Mouse (Mus musculus) layer of hippocampus, postnatal 25 days (tissue): ENCODE measurements at regions not wholly inside any gene's neighbourhood (a gene's known extent, or its start where the extent isn't known, plus 50 kb on each side); places are given as distances from the start of the nearest gene placed in this dataset.

Experiments
- DNase-seq, 2 experiments: peaks; one replicate each; pipeline ENCODE4 v3.0.0; 2022; ENCODE audit warnings: mixed read lengths in 2 of 2, low spot score in 1 of 2; ENCODE audit errors: extremely low spot score in 1 of 2

- no peak for DNase-seq
Measured at GRCm38 (mm10) chr10:37338073-37338912, 199.6 kb upstream of the Marcks start.

- no peak for DNase-seq
Measured at GRCm38 (mm10) chr10:37337172-37337620, 198.5 kb upstream of the Marcks start.

GRCm38 (mm10) chr10:37335148-37335547 lies 196.4 kb upstream of the Marcks start:
- no peak for DNase-seq

GRCm38 (mm10) chr10:37326168-37326534 lies 187.4 kb upstream of the Marcks start:
- no peak for DNase-seq

GRCm38 (mm10) chr10:37325514-37326167 lies 186.9 kb upstream of the Marcks start:
- no peak for DNase-seq

GRCm38 (mm10) chr10:37323689-37324088 lies 185.0 kb upstream of the Marcks start:
- DNase-seq, result no peak

- no peak for DNase-seq
Measured at GRCm38 (mm10) chr10:37322809-37323208, 184.1 kb upstream of the Marcks start.

GRCm38 (mm10) chr10:37322310-37322709 lies 183.6 kb upstream of the Marcks start:
- DNase-seq, result no peak

GRCm38 (mm10) chr10:37321171-37321570 lies 182.5 kb upstream of the Marcks start:
- DNase-seq, result no peak

GRCm38 (mm10) chr10:37319746-37320430 lies 181.2 kb upstream of the Marcks start:
- no peak for DNase-seq

- DNase-seq, result no peak
Measured at GRCm38 (mm10) chr10:37316701-37317100, 178.0 kb upstream of the Marcks start.

- DNase-seq, result no peak
Measured at GRCm38 (mm10) chr10:37315804-37316203, 177.1 kb upstream of the Marcks start.

- peak; percentile 12 to 46 for DNase-seq
Measured at GRCm38 (mm10) chr10:37314746-37315430, 176.2 kb upstream of the Marcks start.

- DNase-seq, result no peak
Measured at GRCm38 (mm10) chr10:37313461-37313860, 174.7 kb upstream of the Marcks start.

- no peak for DNase-seq
Measured at GRCm38 (mm10) chr10:37310266-37310945, 171.7 kb upstream of the Marcks start.

GRCm38 (mm10) chr10:37304656-37305055 lies 165.9 kb upstream of the Marcks start:
- DNase-seq, result no peak

- DNase-seq, result no peak
Measured at GRCm38 (mm10) chr10:37300181-37300889, 161.6 kb upstream of the Marcks start.

GRCm38 (mm10) chr10:37298689-37299421 lies 160.1 kb upstream of the Marcks start:
- DNase-seq, result no peak

GRCm38 (mm10) chr10:37294231-37294630 lies 155.5 kb upstream of the Marcks start:
- no peak for DNase-seq
